Mouse (Mus musculus) CH12.LX (cell line): Measurements from ENCODE around the gene Ank2.

Experiments used
- CTCF ChIP-seq, 2 experiments: IDR thresholded peaks in 1 of 2; conservative IDR thresholded peaks in 1 of 2; 2 replicates each; pipeline ENCODE4 v1.5.1; 2011 to 2012; ENCODE audit warnings: low read depth in 2 of 2, low read length in 2 of 2, improper control_type of control experiment in 1 of 2, inconsistent platforms in 1 of 2, mild to moderate bottlenecking in 1 of 2, moderate library complexity in 1 of 2
- E2F4 ChIP-seq: IDR thresholded peaks from 2 replicates; pipeline ENCODE4 v1.6.1; 2011; ENCODE audit warnings: low read depth, low read length, improper control_type of control experiment; ENCODE audit not compliant: insufficient replicate concordance
- EP300 ChIP-seq: IDR thresholded peaks from 2 replicates; pipeline ENCODE4 v1.6.1; 2011; ENCODE audit warnings: low read length, improper control_type of control experiment
- JUND ChIP-seq: conservative IDR thresholded peaks from 2 replicates; pipeline ENCODE4 v1.6.1; 2011; ENCODE audit warnings: low read depth, low read length, improper control_type of control experiment
- MAZ ChIP-seq: IDR thresholded peaks from 2 replicates; pipeline ENCODE4 v1.6.1; 2012; ENCODE audit warnings: low read depth, mild to moderate bottlenecking, inconsistent platforms, low read length, improper control_type of control experiment, moderate library complexity
- MXI1 ChIP-seq: IDR thresholded peaks from 2 replicates; pipeline ENCODE4 v1.6.1; 2011; ENCODE audit warnings: mild to moderate bottlenecking, low read depth, low read length, improper control_type of control experiment
- POLR2A ChIP-seq: IDR thresholded peaks from 2 replicates; pipeline ENCODE4 v1.6.1; 2011; ENCODE audit warnings: low read depth, mild to moderate bottlenecking, improper control_type of control experiment, low read length
- SIN3A ChIP-seq: IDR thresholded peaks from 2 replicates; pipeline ENCODE4 v1.6.1; 2012; ENCODE audit warnings: low read length, improper control_type of control experiment, inconsistent platforms
- UBTF ChIP-seq: IDR thresholded peaks from 2 replicates; pipeline ENCODE4 v1.6.1; 2012; ENCODE audit warnings: low read depth, mild to moderate bottlenecking, inconsistent platforms, low read length, improper control_type of control experiment, moderate library complexity
- USF1 ChIP-seq: IDR thresholded peaks from 2 replicates; pipeline ENCODE4 v1.6.1; 2014; ENCODE audit warnings: low read depth, mild to moderate bottlenecking, inconsistent platforms, low read length, improper control_type of control experiment
- ZMIZ1 ChIP-seq: IDR thresholded peaks from 2 replicates; pipeline ENCODE4 v1.6.1; 2012; ENCODE audit warnings: low read depth, mild to moderate bottlenecking, inconsistent platforms, low read length, improper control_type of control experiment

DNA sequence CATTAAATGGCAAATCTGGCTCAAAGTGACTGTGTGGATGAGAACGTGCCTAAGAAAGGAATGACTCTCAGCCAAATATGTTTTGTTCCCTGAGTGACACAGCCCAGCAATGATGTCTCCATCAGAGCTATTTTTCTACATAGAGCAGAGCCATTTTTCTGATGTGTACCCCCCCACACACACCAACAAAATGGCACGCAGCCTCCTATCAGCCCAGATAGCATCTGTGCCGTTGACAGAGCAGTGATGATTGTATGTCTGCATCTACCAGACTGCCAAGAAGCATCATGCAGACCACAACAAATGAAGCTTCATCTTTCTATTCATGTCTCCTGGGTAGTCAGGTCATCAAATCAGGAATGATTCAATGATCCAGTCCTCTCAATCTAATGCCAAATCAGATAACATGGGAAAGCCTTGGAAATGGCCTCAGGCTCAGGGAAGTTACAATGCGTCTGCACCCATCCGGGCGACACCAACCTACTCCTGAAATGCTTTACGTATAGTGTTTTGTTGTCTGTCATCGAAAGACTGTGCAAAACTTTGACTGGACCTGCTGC lies 122.2 kb downstream of the Ank2 start:
- TF ChIP-seq JUND, result no peak
- no peak for TF ChIP-seq USF1
- no peak for TF ChIP-seq MXI1
- TF ChIP-seq CTCF (conservative IDR thresholded peaks at IDR 0.05 in 1 of 2, IDR thresholded peaks at IDR 0.05 in 1 of 2; ENCODE audit: low read depth in 2 of 2, low read length in 2 of 2), result no peak
- TF ChIP-seq POLR2A, result no peak
- no peak for TF ChIP-seq ZMIZ1
- TF ChIP-seq MAZ, result no peak
- no peak for TF ChIP-seq E2F4
- no peak for TF ChIP-seq SIN3A
- no peak for TF ChIP-seq UBTF
- no peak for TF ChIP-seq EP300
